Mouse (Mus musculus) forelimb bud, embryonic 11.5 days (tissue): ENCODE results near the gene Pex1.
"Not testable (repeated sequence)": the region's sequence is repeated elsewhere in the genome, so short reads cannot be mapped to it uniquely, and the experiment has no call there.

Experiments used
- DNase-seq: peaks from one replicate; pipeline ENCODE4 v3.0.0-alpha.2; 2012; ENCODE audit warnings: low read depth, low spot score

The Pex1 gene

GRCm38 (mm10) chr5:3595693-3596398 is at the start of gene Pex1:
Gene Pex1 (plus strand): TSS chr5:3596066.
- DNase-seq = peak; percentile 97

- no peak for DNase-seq
Measured at GRCm38 (mm10) chr5:3546226-3546625, 49.6 kb upstream of the Pex1 start.

- DNase-seq = no peak
Measured at GRCm38 (mm10) chr5:3551481-3551880, 44.4 kb upstream of the Pex1 start.

GRCm38 (mm10) chr5:3554198-3554597 is 41.7 kb upstream of the Pex1 start:
- DNase-seq = no peak

DNA sequence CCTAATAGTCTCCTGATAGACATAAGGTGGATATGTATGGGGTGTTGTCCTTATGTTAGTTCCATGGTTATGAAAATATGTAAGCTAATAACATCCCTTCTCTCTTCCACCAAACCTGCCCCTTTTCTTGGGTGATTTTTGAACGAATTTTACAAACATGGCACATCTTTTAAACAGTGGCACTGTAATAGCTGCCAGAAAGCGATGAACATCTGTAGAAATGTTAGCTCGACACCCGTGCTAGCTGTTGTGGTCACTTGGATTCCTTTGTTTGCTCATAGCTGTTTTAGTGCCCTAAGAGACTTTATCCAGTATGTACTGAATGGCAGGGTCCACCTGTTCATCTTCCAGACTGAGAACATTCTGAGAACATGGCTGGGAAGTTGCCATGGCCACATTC is 24.6 kb upstream of the Pex1 start, which contains the start of gene 1700109H08Rik:
1700109H08Rik (plus strand) TSS at position 301 of the 400 bp plus-strand sequence.
- no peak for DNase-seq

GRCm38 (mm10) chr5:3574825-3575224 is 21.0 kb upstream of the Pex1 start:
- DNase-seq = no peak

DNA sequence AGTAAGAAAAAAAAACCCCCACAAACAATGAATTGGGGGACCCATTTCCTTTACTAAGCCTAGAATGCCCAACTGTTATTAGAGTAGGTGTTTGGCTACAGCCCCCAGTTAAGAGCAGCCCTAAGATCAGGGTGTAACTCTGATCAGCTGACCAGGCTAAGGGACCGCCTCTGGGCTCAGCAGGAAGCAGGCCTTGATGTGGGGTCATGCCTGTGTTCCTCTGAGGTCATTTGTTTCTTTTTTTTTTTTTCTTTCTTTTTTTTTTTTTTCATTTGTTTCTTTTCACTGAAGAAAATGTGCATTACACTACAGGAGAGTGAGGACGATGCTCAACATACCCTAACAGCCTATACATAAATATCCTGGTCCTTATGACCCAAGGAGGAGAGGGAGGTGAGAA is 17.9 kb upstream of the Pex1 start:
- no peak for DNase-seq

GRCm38 (mm10) chr5:3579066-3579465 is 16.8 kb upstream of the Pex1 start:
- no peak for DNase-seq

GRCm38 (mm10) chr5:3596399-3596766 is 517 bp downstream of the Pex1 start, which contains the start of gene Rbm48:
Gene Rbm48 (minus strand): TSS chr5:3596585.
- peak; percentile 73 for DNase-seq

DNA sequence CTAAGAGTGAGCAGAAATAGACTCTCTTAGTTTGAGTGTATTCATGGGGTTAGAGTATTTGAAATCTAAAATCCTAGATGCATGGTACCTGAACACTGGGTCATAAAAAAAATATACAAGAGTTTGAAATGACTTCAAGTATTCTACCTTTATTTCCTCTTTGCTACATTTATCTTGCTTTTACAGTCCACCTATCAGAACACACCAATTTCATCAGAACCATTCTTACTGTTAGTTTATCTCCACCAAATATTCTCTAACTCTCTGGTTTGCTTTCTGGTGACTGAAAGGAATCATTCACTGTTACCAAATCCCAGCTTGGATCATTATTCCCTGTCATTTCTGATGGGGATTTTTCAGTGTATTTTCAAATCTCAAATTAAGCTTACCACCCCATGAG is 1.3 kb downstream of the Pex1 start:
- DNase-seq = no peak

- DNase-seq = no peak
Measured at GRCm38 (mm10) chr5:3598766-3599165, 2.9 kb downstream of the Pex1 start.

DNA sequence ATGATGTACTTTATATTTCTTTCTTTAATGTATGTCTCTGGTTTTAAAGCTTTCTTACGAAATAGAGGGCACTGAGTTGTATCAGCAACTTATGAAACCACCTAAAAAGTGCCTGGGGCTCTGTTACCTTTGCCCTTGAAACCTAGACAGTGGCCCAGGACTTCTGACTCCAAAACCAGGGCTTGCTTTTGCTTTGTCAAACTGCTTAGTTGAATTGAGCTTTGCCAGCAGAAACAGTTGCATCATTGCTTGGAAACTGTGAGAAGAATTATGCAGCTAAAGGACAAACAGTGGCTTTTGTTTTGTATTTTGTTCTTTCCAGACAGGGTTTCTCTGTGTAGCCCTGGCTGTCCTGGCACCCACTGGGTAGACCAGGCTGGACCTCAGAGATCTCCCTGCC is 4.4 kb downstream of the Pex1 start:
- no peak for DNase-seq

GRCm38 (mm10) chr5:3600790-3601189 is 4.9 kb downstream of the Pex1 start:
- no peak for DNase-seq

DNA sequence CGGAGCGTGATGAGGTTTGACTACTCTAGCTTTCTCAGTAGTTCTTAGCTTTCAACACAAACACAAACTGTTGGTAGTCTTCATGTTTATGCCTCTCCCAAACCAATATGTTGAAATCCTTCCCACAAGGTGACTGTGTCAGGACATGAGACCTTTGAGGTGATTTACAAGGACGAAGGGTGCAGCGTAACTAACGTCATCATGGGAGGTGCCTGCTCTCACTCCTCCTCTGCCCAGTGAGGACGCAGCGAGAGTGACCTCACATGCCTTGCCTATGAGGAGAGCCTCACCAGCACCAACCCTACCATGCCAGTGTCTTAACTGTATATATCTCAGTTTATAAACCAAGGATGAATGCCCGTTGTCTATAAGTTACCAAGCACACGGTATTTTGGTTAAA is 11.2 kb downstream of the Pex1 start:
- no peak for DNase-seq

DNA sequence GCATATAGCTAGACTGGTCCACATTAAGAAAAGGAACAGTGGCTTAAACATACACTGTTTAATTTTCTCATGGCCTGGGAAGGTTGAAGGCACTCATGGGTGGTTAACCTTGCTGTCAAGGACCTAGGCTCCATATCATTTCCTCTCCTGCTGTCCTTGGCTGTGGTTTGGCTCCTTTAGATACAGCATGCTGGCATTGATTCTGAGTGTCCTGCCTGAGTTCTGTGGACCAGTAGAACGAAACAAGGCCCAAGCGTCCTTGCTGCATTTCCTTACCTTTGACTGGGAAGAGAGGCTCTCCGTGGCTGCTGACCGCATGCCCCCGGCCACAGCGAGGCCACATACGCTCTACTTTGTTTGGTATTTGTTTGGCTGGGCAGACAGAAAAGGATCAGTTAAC is 13.4 kb downstream of the Pex1 start:
- DNase-seq = no peak

DNA sequence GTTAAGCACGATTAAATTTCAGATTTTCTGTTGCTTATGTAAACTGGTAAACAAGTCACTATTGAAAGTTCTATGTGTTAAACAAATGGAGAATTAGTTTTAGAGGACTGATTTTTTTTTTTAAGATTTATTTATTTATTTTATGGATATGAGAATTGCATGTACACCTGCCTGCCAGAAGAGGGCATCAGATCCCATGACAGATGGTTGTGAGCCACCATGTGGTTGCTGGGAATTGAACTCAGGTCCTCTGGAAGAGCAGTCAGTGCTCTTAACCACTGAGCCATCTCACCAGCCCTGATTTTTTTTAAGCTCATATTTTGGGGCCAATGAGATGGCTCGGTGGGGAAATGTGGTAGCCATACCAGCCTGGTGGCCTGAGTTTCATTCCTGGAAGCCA is 16.0 kb downstream of the Pex1 start:
- DNase-seq = not testable (repeated sequence)

DNA sequence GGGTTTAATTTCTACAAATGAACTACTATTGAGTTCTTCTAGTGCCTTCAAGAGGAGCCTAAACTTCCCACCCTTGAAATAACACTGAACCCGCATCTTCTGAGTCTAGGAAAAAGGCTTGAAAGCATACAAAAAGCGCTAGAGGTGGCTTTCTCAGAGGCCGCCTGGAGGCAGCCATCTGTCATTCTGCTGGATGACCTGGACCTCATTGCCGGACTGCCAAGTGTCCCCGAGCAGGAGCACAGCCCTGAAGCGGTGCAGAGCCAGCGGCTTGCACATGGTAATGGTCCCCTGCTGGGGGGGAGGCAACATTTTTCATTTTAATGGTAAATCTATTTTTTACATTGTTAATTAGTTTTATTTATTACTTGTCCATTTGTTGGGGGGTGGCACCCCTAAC is 24.6 kb downstream of the Pex1 start:
- DNase-seq = no peak

- DNase-seq = no peak
Measured at GRCm38 (mm10) chr5:3630055-3630454, 34.2 kb downstream of the Pex1 start.

- no peak for DNase-seq
Measured at GRCm38 (mm10) chr5:3631512-3632271, 35.8 kb downstream of the Pex1 start.

DNA sequence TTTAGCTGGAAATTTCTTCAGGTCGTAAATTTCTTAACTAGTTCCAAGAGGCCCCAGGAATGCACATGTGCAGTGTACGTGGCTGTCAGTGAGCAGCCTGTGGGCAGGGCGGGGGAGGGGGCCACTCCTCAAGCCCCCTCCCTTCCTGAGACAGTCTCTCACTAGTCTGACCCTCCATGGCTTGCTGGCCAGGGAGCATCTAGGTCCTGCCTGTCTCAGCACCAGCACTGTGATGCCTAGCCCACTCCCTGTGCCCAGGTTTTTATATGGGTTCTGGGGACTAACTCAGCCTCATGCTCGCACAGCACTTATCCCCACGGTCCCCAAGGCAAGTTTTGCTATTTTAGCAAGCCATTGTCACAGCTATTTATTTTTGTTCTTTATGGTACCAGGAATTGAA is 36.4 kb downstream of the Pex1 start:
- no peak for DNase-seq

- no peak for DNase-seq
Measured at GRCm38 (mm10) chr5:3633315-3633714, 37.4 kb downstream of the Pex1 start.

- no peak for DNase-seq
Measured at GRCm38 (mm10) chr5:3633951-3634350, 38.1 kb downstream of the Pex1 start.

DNA sequence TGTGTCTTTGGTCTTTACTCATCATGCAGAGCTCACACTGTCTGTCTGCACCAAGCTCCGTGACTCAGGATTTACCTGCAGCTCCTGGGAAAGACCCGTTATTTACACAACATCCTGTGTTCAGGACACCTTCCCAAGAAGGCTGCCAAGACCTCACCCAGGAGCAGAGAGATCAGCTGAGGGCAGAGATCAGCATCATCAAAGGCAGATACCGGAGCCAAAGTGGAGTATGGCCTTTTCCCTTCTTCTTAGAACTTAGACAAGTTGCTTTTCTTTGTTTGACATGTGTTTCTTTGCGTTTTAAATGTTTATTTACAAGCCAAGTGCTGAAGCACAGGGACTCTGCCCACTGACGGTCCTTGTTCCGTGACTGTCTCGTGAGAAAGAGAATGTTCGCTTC is 39.4 kb downstream of the Pex1 start:
- no peak for DNase-seq
